ENCODE assay signal across 10 mouse cellular contexts in genomic region chr14:52141445-52142127, GRCm38 (mm10). TPM values are rescaled to one million over a fixed set of nuclear protein-coding genes. Genes with fewer than 3 reads are reported as not detected.
DNase-seq lines count a peak whose midpoint lies in the region; ATAC-seq and TF ChIP-seq lines count a peak whose summit lies in the region.
"Had no signal": no experiment of that assay in that cellular context is flagged by ENCODE, and none has a peak within 500 bp of the region (broad histone marks: within the 10 kb centered on the region; RNA-seq: fewer than 3 reads in every experiment).

No protein-coding gene starts in this region.

- ATAC-seq in lung, embryonic 15.5 days (ENCODE audit: borderline replicate concordance, extremely low read depth, low FRiP score, low TSS enrichment) = peak; percentile 80
- peak; percentile 63 for ATAC-seq in stomach, postnatal 0 days (ENCODE audit: low FRiP score, low TSS enrichment)
- no peak for ATAC-seq in erythroblast, adult 5-6 weeks (replicated peaks; ENCODE audit: low FRiP score, poor library complexity, severe bottlenecking)
- ATAC-seq: midbrain, embryonic 13.5 days had no signal

- H3K27ac ChIP-seq in gastrocnemius, adult 2 months = no peak overlapping the region
- H3K27ac ChIP-seq in thymus, adult 2 months (ENCODE audit: control insufficient read depth, insufficient read depth, low read length) = peak overlapping the region; percentile 32; the same call in 1 of the 2 replicates
- H3K27ac ChIP-seq in lung, embryonic 15.5 days = peak overlapping the region; percentile 6; the same call in 1 of the 2 replicates
- no peak overlapping the region for H3K27ac ChIP-seq in stomach, postnatal 0 days (replicated peaks)
- H3K27ac ChIP-seq: midbrain, embryonic 13.5 days had no signal

- H3K27me3 ChIP-seq in thymus, adult 2 months (ENCODE audit: control insufficient read depth, insufficient read depth, low read length) = no peaks in the 10 kb centered on the region
- H3K27me3 ChIP-seq in lung, embryonic 15.5 days = no peaks in the 10 kb centered on the region
- H3K27me3 ChIP-seq in stomach, postnatal 0 days (ENCODE audit: control insufficient read depth, insufficient read depth, low read length) = no peaks in the 10 kb centered on the region
- H3K27me3 ChIP-seq: midbrain, embryonic 13.5 days had no signal

- H3K36me3 ChIP-seq in thymus, adult 2 months (ENCODE audit: control insufficient read depth, insufficient read depth, low read length) = no peaks in the 10 kb centered on the region
- no peaks in the 10 kb centered on the region for H3K36me3 ChIP-seq in lung, embryonic 15.5 days
- H3K36me3 ChIP-seq in stomach, postnatal 0 days (ENCODE audit: control insufficient read depth, insufficient read depth, low read length) = no peaks in the 10 kb centered on the region
- H3K36me3 ChIP-seq: midbrain, embryonic 13.5 days had no signal

- no peak overlapping the region for H3K9ac ChIP-seq in lung, embryonic 15.5 days
- H3K9ac ChIP-seq in stomach, postnatal 0 days (ENCODE audit: low read length) = no peak overlapping the region
- H3K9ac ChIP-seq: midbrain, embryonic 13.5 days had no signal

- no peak for DNase-seq in gastrocnemius, adult 2 months
- no peak for DNase-seq in gastrocnemius, adult 8-10 months (ENCODE audit: low spot score in 2 of 2)
- DNase-seq in thymus, adult 2 months = no peak
- no peak for DNase-seq in thymus, postnatal 0 days (ENCODE audit: low spot score)
- peak; percentile 45 for DNase-seq in stomach, postnatal 0 days (ENCODE audit: low spot score)
- DNase-seq in adrenal gland, adult (ENCODE audit: inconsistent age in 2 of 2, low spot score in 1 of 2) = no peak
- DNase-seq: cerebellum, postnatal 10 days had no signal

- H3K4me1 ChIP-seq in thymus, adult 2 months (replicated peaks; ENCODE audit: control insufficient read depth, insufficient read depth, low read length) = peaks cover 30% of the 10 kb centered on the region
- peaks cover 17% of the 10 kb centered on the region for H3K4me1 ChIP-seq in lung, embryonic 15.5 days
- H3K4me1 ChIP-seq in stomach, postnatal 0 days (replicated peaks; ENCODE audit: control insufficient read depth, insufficient read depth) = no peaks in the 10 kb centered on the region
- H3K4me1 ChIP-seq: midbrain, embryonic 13.5 days had no signal

- TF ChIP-seq EP300 in stomach, postnatal 0 days (optimal IDR thresholded peaks at IDR 0.05) = no peak

- peak overlapping the region; percentile 44 for H3K4me2 ChIP-seq in lung, embryonic 15.5 days
- H3K4me2 ChIP-seq in stomach, postnatal 0 days (replicated peaks; ENCODE audit: low read depth) = peak overlapping the region; percentile 39
- H3K4me2 ChIP-seq: midbrain, embryonic 13.5 days had no signal

- intact Hi-C loops in gastrocnemius, adult 2 months (cut with DNase I) = no loop called here

- TF ChIP-seq CTCF in gastrocnemius, adult 2 months (IDR thresholded peaks at IDR 0.05) = no peak
- no peak for TF ChIP-seq CTCF in thymus, adult 2 months (IDR thresholded peaks at IDR 0.05; ENCODE audit: borderline replicate concordance, control insufficient read depth, extremely low read depth, insufficient read depth, low read length, poor library complexity)
- TF ChIP-seq CTCF in stomach, postnatal 0 days (IDR thresholded peaks at IDR 0.05; ENCODE audit: low read depth) = no peak

- TF ChIP-seq POLR2A in thymus, adult 2 months (IDR thresholded peaks at IDR 0.05; ENCODE audit: control insufficient read depth, extremely low read depth, insufficient read depth, low read length, poor library complexity) = no peak

- WGBS in thymus, adult 2 months = 10% methylated on average over 16 of the region's 16 CpGs
- 49% methylated on average over 16 of the region's 16 CpGs for WGBS in lung, embryonic 15.5 days
- whole genome bisulfite sequencing in stomach, postnatal 0 days = 55% methylated on average over 16 of the region's 16 CpGs

- H3K9me3 ChIP-seq in lung, embryonic 15.5 days = no peaks in the 10 kb centered on the region
- H3K9me3 ChIP-seq in stomach, postnatal 0 days (ENCODE audit: control insufficient read depth, low read length) = no peaks in the 10 kb centered on the region
- H3K9me3 ChIP-seq: midbrain, embryonic 13.5 days had no signal

- peak overlapping the region; percentile 41 for H3K4me3 ChIP-seq in gastrocnemius, adult 2 months
- peak overlapping the region; percentile 25 for H3K4me3 ChIP-seq in thymus, adult 2 months (ENCODE audit: control insufficient read depth, insufficient read depth, low read length)
- no peak overlapping the region for H3K4me3 ChIP-seq in lung, embryonic 15.5 days
- H3K4me3 ChIP-seq in stomach, postnatal 0 days (ENCODE audit: low read depth, low read length) = peak overlapping the region; percentile 8; the same call in 1 of the 2 replicates
- H3K4me3 ChIP-seq: midbrain, embryonic 13.5 days had no signal

RNA-seq across cellular contexts. Expression of gene Rpgrip1, which starts 31.1 kb away (rescaled TPM):
- not detected for total RNA-seq in gastrocnemius, adult 2 months (2021)
- total RNA-seq in gastrocnemius, adult 8-10 months (2022) = not detected
- 3.1 and 3.9 TPM in 2 replicates for polyA plus RNA-seq in thymus, adult 2 months (2012; rRNA removed)
- 87.6 and 94.0 TPM in 2 replicates for polyA plus RNA-seq in thymus, postnatal 0 days (2015; fragmentation: Nextera tagmentation; extraction: Ambion mirVana)
- 61.8 and 72.8 TPM in 2 replicates for polyA plus RNA-seq in lung, embryonic 15.5 days (2015; fragmentation: Nextera tagmentation; extraction: Ambion mirVana)
- polyA plus RNA-seq in stomach, postnatal 0 days (2015; fragmentation: Nextera tagmentation; extraction: Ambion mirVana) = 29.4 and 29.8 TPM in 2 replicates
- 1.3 TPM in 1 of 2 replicates, not detected in the other for total RNA-seq in erythroblast, adult 5-6 weeks (2015; ENCODE audit: low replicate concordance)
- 3.2 and 4.6 TPM in 2 replicates for total RNA-seq in erythroblast, adult 5-6 weeks (2017; ENCODE audit: low replicate concordance)

RNA-seq across cellular contexts. Expression of gene Hnrnpc, which starts 37.8 kb away (rescaled TPM):
- 100 to 1,000 TPM in 1 of 2 experiments, 10 to 100 TPM in 1; 81.7 to 100 TPM for total RNA-seq in gastrocnemius, adult 2 months (2021)
- total RNA-seq in gastrocnemius, adult 8-10 months (2022) = 10 to 100 TPM; 62.4 to 80.4 (median 71.9) TPM
- 163 and 171 TPM in 2 replicates for polyA plus RNA-seq in thymus, adult 2 months (2012; rRNA removed)
- 536 and 645 TPM in 2 replicates for polyA plus RNA-seq in thymus, postnatal 0 days (2015; fragmentation: Nextera tagmentation; extraction: Ambion mirVana)
- polyA plus RNA-seq in lung, embryonic 15.5 days (2015; fragmentation: Nextera tagmentation; extraction: Ambion mirVana) = 645 and 674 TPM in 2 replicates
- 162 and 167 TPM in 2 replicates for polyA plus RNA-seq in stomach, postnatal 0 days (2015; fragmentation: Nextera tagmentation; extraction: Ambion mirVana)
- total RNA-seq in erythroblast, adult 5-6 weeks (2015; ENCODE audit: low replicate concordance) = 143 and 152 TPM in 2 replicates
- total RNA-seq in erythroblast, adult 5-6 weeks (2017; ENCODE audit: low replicate concordance) = 197 and 275 TPM in 2 replicates

RNA-seq across cellular contexts. Expression of gene Supt16, which starts 55.6 kb away (rescaled TPM):
- total RNA-seq in gastrocnemius, adult 2 months (2021) = 10 to 100 TPM; 12.3 to 15.5 TPM
- 10 to 100 TPM; 10.4 to 14.4 (median 12.3) TPM for total RNA-seq in gastrocnemius, adult 8-10 months (2022)
- polyA plus RNA-seq in thymus, adult 2 months (2012; rRNA removed) = 19.1 and 22.8 TPM in 2 replicates
- 58.9 and 64.1 TPM in 2 replicates for polyA plus RNA-seq in thymus, postnatal 0 days (2015; fragmentation: Nextera tagmentation; extraction: Ambion mirVana)
- 62.4 and 64.6 TPM in 2 replicates for polyA plus RNA-seq in lung, embryonic 15.5 days (2015; fragmentation: Nextera tagmentation; extraction: Ambion mirVana)
- polyA plus RNA-seq in stomach, postnatal 0 days (2015; fragmentation: Nextera tagmentation; extraction: Ambion mirVana) = 15.2 and 20.0 TPM in 2 replicates
- total RNA-seq in erythroblast, adult 5-6 weeks (2015; ENCODE audit: low replicate concordance) = 30.0 and 32.0 TPM in 2 replicates
- total RNA-seq in erythroblast, adult 5-6 weeks (2017; ENCODE audit: low replicate concordance) = 76.2 and 103 TPM in 2 replicates

Comparison
In these comparisons a context has a peak if more than half of its experiments do, and no peak if none do; other contexts are left out.
1. H3K27ac ChIP-seq: peak in thymus, adult 2 months (single experiment) and lung, embryonic 15.5 days (single experiment); none in gastrocnemius, adult 2 months (single experiment) and stomach, postnatal 0 days (single experiment).